Mouse (Mus musculus) layer of hippocampus, postnatal 36 days (tissue): ENCODE measurements at regions not wholly inside any gene's neighbourhood (a gene's known extent, or its start where the extent isn't known, plus 50 kb on each side); places are given as distances from the start of the nearest gene placed in this dataset.
A peak's percentile ranks its signal among the peaks of the same experiment; 100 is the strongest.

Source experiments
- DNase-seq, 2 experiments: peaks; one replicate each; pipeline ENCODE4 v3.0.0; 2022

DNA sequence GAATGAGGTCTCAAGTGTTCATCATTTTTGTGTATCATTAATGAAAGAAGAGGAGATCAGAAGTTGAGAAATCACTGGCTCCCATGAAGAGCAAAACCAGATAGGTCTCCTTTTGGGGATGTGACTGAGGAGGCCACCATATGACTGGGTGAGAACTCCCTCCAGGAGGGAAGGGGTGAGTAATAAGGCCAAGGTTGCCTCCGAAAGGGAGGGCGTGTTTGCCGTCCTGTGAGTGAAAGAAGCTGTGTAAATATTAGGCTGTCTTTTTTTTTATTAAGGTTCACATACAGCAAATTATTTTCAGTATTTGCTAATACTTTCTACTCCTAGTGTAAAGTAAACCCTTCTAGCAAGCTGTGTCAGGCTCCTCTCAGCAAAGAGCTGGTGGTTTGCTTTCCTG lies 116.7 kb upstream of the Pik3r1 start:
- no peak for DNase-seq

DNA sequence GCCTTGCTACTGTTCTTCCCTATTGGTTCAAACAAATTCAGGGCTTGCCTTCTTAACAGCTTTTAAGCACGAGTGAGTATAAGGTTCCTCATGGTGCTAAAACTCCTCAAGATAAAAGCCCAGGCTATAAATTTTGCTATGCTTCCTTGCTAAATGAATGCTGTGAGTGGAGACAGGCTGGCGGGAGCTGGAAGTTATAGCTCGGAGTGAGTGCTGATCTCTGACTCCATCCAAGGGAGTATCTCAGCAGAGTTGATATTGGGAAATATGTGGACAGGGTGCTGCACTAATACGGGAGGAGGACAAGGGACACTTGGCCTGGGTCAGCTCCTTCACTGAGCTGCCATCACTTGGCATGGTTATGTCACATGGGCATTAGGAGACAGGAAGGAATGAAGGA lies 123.5 kb upstream of the Pik3r1 start:
- no peak for DNase-seq

DNA sequence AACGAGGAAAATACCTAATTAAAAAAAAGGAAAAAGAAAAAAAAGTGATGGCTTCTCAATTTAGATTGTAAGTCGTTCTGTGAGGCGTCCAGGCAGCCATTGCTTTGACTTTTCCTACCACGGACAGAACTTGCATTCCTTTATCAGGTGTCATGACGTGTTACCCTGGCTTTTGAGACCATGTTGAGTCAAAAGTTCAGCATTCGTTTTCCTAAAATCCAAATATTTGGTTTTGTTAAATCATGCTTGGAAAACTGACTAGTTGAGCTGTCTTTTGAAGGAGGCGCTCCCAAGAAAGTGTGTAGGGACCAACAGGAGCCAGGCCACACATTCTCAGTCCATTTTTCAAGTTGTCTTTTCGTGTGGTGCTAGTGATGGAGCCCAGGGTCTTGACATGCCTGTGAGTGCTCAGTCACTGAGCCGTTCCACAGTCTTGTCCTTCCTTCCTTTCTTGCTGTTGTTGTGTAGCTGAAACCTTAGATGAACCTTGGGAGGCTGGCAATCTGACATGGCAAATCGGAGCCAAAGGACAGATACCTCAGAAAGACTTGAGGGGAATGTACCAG lies 125.1 kb upstream of the Pik3r1 start:
- no peak for DNase-seq

DNA sequence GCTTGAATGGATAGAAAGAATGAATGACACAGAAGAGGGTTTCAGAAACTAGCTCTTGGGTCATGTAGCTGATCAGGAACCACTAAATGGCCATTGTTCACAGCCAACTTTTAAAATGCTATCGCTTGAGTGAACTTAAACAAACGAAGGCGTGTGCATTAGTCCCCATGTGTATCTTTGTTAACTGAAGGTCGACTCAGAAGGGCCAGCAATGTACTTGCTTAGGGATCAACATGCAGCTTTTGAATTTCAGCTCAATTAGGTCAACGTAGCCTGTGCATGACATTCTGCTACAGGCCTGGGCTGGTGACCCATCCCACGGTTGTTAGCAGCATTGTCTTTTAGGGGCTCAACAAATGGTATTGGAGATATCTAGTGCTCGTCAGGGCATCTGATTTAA lies 127.1 kb upstream of the Pik3r1 start:
- no peak for DNase-seq

- DNase-seq, result no peak
Observed at GRCm38 (mm10) chr13:101895686-101896085, 127.7 kb upstream of the Pik3r1 start.

- no peak for DNase-seq
Observed at GRCm38 (mm10) chr13:101896946-101897345, 128.9 kb upstream of the Pik3r1 start.

- no peak for DNase-seq
Observed at GRCm38 (mm10) chr13:101902213-101902612, 134.2 kb upstream of the Pik3r1 start.

GRCm38 (mm10) chr13:101905909-101906676 lies 138.1 kb upstream of the Pik3r1 start:
- no peak for DNase-seq

- DNase-seq, result peak; percentile 13 to 15
Observed at GRCm38 (mm10) chr13:101909026-101909425, 141.0 kb upstream of the Pik3r1 start.

GRCm38 (mm10) chr13:101910687-101911086 lies 142.7 kb upstream of the Pik3r1 start:
- DNase-seq, result no peak

DNA sequence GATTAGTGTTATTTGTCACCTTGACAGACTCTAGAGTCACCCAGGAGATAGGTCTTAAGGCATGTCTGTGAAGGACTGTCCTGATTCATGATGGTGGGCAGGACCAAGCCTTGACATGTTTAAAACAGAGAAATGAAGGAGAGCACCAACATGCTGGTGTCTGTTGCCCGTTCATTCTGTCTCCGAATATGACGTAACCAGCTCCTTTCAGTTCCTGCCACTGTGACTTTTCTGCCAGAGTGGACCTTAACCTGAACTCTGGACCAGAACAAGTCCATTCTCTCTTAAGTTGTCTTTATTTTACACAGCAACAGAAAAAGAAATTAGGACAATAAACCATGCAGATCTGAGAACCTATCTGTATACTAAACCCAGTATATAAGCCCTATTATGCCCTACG lies 146.1 kb upstream of the Pik3r1 start:
- no peak for DNase-seq

GRCm38 (mm10) chr13:101914691-101915541 lies 146.9 kb upstream of the Pik3r1 start:
- no peak for DNase-seq

DNA sequence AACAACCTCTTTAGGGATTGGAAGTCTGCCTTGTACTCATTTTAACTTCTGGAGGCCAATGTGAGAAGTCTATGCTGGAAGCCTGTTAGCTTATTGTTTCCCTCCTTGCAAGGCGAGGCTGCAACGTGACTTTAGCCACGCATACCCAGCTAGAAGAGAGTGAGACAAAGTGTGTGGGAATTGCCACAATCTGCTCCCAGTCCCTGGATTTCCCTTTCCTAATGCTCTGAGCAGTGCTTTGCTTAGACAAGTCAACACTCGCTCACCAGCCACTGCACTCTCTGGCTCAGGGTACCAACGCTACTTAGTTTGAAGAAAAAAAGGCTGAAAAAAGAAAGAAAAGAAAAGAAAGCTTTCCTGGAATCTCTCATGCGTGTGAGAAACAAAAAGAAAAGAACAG lies 147.5 kb upstream of the Pik3r1 start:
- DNase-seq, result no peak

DNA sequence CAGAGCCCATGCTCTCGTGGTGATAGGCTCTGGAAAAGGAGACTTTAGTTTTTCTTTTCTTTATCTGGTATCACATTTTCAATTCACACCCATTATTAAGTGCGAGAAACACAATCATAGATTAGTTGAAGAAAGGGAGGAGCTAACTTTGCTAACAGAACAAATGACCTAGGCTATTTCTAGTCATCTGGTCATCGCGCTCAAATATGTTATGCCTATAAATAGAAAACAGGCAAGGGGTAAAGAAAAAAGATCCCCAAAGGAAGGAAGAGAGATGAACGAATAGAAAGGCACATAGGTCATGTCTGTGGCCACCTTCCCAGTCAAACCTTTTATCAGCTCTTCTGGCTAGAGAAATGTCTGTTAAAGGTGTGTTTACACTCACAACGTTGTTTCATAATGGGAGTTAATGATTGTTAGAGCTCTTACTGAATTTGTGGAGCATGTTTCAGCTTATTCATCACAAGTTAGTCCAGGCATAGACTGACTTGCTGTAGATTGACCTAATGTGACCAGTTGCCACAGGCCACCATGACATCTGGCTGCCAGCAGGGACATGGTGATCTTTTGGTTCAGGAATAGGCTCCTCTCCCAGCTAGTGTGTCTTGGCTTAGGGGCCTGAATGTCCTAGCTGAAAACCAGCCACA lies 148.1 kb upstream of the Pik3r1 start:
- DNase-seq, result no peak

DNA sequence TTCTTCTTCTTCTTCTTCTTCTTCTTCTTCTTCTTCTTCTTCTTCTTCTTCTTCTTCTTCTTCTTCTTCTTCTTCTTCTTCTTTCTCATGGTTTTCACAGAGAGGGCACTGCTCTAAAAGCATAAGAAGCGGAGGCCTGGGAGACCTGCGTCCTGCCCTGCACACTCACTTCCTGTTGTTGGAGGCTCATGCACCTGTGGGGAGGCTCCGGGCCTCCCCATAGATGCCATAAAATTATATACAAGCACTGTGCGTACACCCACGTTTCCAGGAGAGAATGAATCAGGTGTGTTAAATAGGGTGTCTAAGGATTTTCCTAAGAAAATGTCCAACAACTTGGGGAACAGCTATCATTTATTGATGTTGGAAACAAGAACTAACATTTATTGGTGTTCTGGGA lies 148.9 kb upstream of the Pik3r1 start:
- DNase-seq, result no peak

GRCm38 (mm10) chr13:101918185-101918584 lies 150.2 kb upstream of the Pik3r1 start:
- no peak for DNase-seq

DNA sequence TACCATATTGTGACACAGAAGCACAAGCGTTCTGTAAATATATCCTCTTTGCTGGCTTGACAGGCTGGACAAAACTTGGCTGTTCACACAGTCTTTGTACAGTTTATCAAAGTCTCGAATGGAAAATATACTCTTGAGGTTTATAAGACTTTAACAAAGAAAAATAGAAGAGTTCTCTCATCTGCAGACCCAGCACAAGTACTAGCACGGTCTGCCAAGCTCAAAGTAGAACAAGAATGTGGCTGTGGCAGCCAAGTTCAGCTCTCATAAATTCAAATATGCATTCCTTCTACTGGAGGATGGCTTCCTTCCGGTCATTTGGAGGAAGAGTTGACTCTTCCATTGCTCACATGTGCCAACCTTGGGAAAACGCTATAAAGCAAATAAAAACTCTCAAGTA lies 151.2 kb upstream of the Pik3r1 start:
- DNase-seq, result no peak

DNA sequence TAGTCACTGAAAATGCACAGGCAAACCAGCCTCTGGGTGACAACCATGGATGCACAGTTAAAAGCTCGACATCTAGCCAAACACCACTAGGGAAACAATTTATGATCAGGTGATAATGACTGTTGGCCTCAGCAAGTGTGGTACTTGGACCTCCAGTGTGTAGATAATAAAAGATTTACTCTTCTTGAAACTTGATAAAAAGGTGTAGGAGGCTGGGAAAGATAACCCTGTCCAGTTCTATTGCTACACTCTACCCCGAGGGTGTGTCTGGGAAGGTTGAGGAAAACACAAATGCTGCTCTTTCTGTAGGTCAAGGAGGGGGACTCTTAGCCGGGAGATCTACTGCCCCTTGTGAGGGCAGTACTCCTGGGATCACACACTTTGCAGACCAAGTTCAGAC lies 152.4 kb upstream of the Pik3r1 start:
- no peak for DNase-seq

DNA sequence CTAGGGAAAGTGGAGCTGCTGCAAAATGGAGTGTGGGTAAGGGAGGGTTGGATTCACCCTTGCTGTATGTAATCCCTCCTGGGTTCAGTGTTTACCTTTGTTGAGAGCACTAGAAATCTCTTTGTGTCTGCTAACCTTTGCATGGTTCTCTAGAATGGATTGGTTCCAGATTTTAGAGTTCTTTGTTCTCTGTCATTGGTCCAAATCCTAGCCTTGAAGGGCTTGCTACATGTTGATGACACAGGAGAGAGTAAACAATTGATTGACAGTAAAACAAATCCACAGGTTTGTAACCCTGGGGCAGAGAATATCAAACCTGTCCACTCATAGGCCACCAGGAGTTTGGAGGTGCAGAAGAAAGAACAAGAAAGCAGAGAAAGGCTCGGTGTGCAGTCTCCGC lies 156.6 kb upstream of the Pik3r1 start:
- DNase-seq, result no peak

DNA sequence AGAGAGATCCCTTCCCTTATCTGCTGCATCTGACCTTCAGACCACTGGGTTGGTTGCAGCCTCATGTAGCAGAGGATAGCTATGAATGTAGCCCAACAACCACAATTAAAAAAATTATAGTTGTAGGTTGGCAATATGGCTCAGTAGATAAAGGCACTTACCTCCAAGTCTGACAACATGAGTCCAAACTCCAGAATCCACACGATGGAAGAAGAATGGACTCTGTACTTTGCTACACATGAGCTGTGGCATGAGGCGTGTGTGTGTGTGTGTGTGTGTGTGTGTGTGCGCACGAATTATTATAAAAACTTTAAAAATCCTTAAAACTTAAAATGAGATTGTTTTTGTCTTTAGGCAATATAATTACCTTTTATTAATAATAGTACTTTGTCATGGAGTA lies 163.2 kb upstream of the Pik3r1 start:
- DNase-seq, result no peak

DNA sequence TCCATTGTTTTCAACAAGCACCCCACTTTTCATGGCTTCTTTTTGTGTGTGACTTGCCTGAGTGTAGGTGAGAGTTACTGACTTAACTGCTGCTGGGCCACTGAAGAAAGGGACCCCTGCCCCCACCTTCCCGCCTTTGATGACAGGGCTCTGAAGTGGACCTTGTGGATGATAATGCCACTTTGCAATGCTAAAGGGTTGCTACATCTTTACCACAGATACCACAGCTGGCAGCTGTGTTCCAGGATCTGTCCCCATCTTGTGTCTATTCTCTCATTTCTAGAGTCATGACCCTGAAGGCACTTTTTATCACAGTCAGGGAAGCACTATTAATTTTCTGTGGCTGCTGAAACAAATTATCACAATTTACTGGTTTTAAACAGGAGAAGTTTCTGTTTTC lies 163.9 kb upstream of the Pik3r1 start:
- DNase-seq, result no peak

DNA sequence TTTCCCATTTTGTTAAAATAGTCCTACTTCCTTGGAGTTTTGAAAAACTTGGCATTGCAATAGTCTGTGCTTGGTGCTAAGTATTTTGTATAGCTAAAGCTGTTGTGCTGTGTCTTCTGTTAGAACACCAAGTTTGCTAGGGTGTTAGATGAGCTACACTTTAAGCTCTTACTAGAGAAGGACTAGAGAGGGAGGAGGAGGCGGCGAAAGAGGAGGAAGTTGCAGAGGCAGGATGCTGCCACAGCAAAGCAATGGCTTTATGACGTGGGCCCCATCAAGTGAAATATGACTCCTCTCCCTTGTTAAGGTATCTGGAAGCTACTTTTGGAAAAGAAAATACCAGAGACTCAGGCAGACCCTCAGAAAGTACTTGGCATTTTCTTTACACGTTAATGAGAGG lies 167.8 kb upstream of the Pik3r1 start:
- no peak for DNase-seq

- DNase-seq, result no peak
Observed at GRCm38 (mm10) chr13:101954521-101954920, 186.5 kb upstream of the Pik3r1 start.
